Mouse (Mus musculus) Patski (cell line): ENCODE results near the gene Cd5. TPM values are rescaled to one million over a fixed set of nuclear protein-coding genes. Genes with fewer than 3 reads are reported as not detected.

Experiments
- ATAC-seq: fragments of 100-300 bp; one replicate; pipeline ENCODE4 v1.8.0; 2021
- CTCF ChIA-PET: fragments of 350-600 bp; sonication (Branson Sonifier 250); formaldehyde crosslinking; loops from one replicate; lab custom pipeline; 2022; ENCODE audit warnings: inconsistent platforms; lab: Charles Lee
- POLR2A ChIA-PET: fragments of 350-600 bp; sonication (Branson Sonifier 250); formaldehyde crosslinking; loops from one replicate; lab custom pipeline; 2022; ENCODE audit warnings: antibody characterized with exemption, inconsistent platforms; lab: Charles Lee
- DNase-seq: peaks from one replicate; pipeline ENCODE4 v3.0.0-alpha.2; 2011; ENCODE audit warnings: low read depth, low spot score
- H3K27me3 ChIP-seq: fragments of 371-371 bp; one replicate; pipeline ENCODE4 v1.5.1; 2021
- CTCF ChIP-seq: fragments of 100-300 bp; IDR thresholded peaks from one replicate; pipeline ENCODE4 v1.5.1; 2021
- in situ Hi-C: fragments of 300-500 bp; cut with MboI; formaldehyde crosslinking; loops from 3 replicates; pipeline ENCODE4 v1.11.1; 2018; ENCODE audit warnings: low pct_unique_long_range_greater_than_20kb, mixed read lengths
- polyA plus RNA-seq: library from polyadenylated mRNA; unstranded; gene quantifications from one replicate; pipeline ENCODE4 v1.2.3, GENCODE M21; 2021

The Cd5 gene
- polyA plus RNA-seq, 1 experiment from 2014 or later = not detected

DNA sequence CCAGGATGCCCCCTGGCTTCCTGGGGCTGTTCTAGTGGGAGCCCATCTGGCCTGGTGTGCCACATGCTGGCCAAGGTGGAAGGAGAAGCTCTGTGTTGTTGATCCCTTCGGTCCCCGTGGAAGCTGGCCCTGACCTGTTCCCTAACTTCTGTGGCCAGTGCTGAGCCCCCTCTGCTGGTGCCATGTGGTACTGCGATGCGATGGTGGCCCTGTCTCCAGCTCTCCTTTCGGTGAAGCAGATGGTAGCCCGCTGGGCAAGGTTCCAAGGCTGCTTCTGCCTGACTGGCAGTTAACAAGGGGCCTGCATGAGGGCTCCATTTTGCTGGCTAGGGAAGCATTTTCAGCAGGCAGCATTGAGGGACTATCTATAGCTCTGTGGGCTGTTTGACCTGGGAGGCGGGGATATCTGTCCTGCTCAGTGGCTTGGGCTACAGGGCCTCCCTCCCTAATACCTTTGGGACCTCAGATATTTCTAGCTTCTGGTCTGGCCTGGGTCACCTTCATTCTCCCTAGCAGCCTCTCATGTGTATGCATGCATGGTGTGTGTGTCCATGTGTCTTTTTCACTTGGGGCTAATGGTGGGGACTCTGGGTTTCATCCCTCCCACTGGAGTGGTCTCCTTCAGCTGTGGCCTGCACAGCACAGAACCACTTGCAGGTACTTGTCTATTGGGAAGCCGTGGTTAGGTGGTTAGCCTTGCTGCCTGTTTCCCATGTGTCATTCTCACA is 29.3 kb downstream of the Cd5 start:
- TF ChIP-seq CTCF = no peak
- DNase-seq (peak; percentile 83), ATAC-seq (peak; percentile 75)
- in situ Hi-C loops = loop anchor here (10.0 kb wide), 1 partner anchor 135 kb away; no protein-coding TSS in a partner anchor
- ChIA-PET CTCF (interaction anchor here (0.7 to 9.5 kb wide), 30 partner anchors 9 to 270 kb away, joined by 3 to 229 read pairs (median 4); partner anchors contain the start of genes Pga5, Prpf19, Slc15a3 and Tmem109), POLR2A (interaction anchor here (0.9 to 3.2 kb wide), 7 partner anchors 12 to 167 kb away, joined by 3 to 12 read pairs (median 4); partner anchors contain the start of genes Pga5 and Vps37c)
- no peaks in the 10 kb centered on the region for H3K27me3 ChIP-seq

GRCm38 (mm10) chr19:10708900-10709299 is 29.9 kb downstream of the Cd5 start:
- CTCF ChIA-PET = interaction anchor here (0.7 to 9.5 kb wide), 19 partner anchors 9 to 270 kb away, joined by 3 to 229 read pairs (median 6); partner anchors contain the start of genes Pga5 and Vps37c
- ATAC-seq = no peak
- in situ Hi-C loops = no loop called here

DNA sequence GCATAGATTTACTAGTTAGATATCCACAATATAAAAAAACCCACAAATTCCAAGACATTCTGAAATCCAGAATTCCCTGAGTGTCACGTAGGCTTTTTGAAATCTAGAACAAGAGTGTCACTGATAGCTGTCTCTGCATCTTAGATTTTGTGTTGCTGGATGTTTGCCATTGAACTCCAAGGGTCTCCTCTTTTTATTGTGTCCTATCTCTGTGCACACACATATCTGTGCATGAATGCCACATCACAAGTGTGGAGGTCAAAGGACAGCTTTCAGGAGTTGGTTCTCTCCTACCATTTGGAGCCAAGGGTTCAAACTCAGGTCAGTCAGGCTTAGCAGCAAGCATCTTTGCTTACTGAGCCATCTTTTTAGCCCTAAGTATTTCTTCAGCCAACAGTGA is 30.9 kb downstream of the Cd5 start:
- in situ Hi-C loops = no loop called here
- no peak for DNase-seq
- no peak for ATAC-seq
- no peaks in the 10 kb centered on the region for H3K27me3 ChIP-seq
- no peak for TF ChIP-seq CTCF
- POLR2A ChIA-PET = interaction anchor here (1.2 to 3.2 kb wide), 3 partner anchors 17 to 168 kb away, joined by 4 to 12 read pairs (median 6); partner anchors contain the start of gene Pga5
- CTCF ChIA-PET = interaction anchor here (0.8 to 9.5 kb wide), 6 partner anchors 12 to 116 kb away, joined by 3 to 229 read pairs (median 10); partner anchors contain the start of genes Pga5 and Vps37c

More at GRCm38 (mm10) chr19:10708900-10709299, 29.9 kb downstream of the Cd5 start:
- no peak for TF ChIP-seq CTCF
- POLR2A ChIA-PET = interaction anchor here (0.9 to 3.2 kb wide), 6 partner anchors 11 to 167 kb away, joined by 3 to 12 read pairs (median 4); partner anchors contain the start of gene Pga5
- no peak for DNase-seq
- H3K27me3 ChIP-seq = no peaks in the 10 kb centered on the region

GRCm38 (mm10) chr19:10707087-10707875 is 31.5 kb downstream of the Cd5 start:
- ATAC-seq (no peak), DNase-seq (no peak)
- TF ChIP-seq CTCF = no peak
- in situ Hi-C loops = no loop called here
- CTCF ChIA-PET = interaction anchor here (0.8 to 9.5 kb wide), 4 partner anchors 11 to 40 kb away, joined by 3 to 229 read pairs (median 21); partner anchors contain the start of genes Pga5 and Vps37c
- POLR2A ChIA-PET = interaction anchor here (1.2 to 3.2 kb wide), 3 partner anchors 16 to 29 kb away, joined by 4 to 12 read pairs (median 6); partner anchors contain the start of gene Pga5
- H3K27me3 ChIP-seq = no peaks in the 10 kb centered on the region

GRCm38 (mm10) chr19:10703470-10703869 is 35.3 kb downstream of the Cd5 start:
- TF ChIP-seq CTCF = no peak
- in situ Hi-C loops = no loop called here
- ATAC-seq (no peak), DNase-seq (no peak)
- ChIA-PET CTCF (interaction anchor here (1.1 to 1.3 kb wide), 2 partner anchors 24 to 101 kb away, joined by 3 read pairs; no protein-coding TSS in a partner anchor), POLR2A (no interaction called here)
- no peaks in the 10 kb centered on the region for H3K27me3 ChIP-seq

- H3K27me3 ChIP-seq = no peaks in the 10 kb centered on the region
- ATAC-seq (no peak), DNase-seq (no peak)
- ChIA-PET CTCF (interaction anchor here (1.1 kb wide), 1 partner anchor 100 kb away, joined by 3 read pairs; no protein-coding TSS in a partner anchor), POLR2A (no interaction called here)
- in situ Hi-C loops = no loop called here
- no peak for TF ChIP-seq CTCF
These were observed 36.7 kb downstream of the Cd5 start for GRCm38 (mm10) chr19:10702125-10702524.

- DNase-seq (no peak), ATAC-seq (peak; percentile 23)
- POLR2A ChIA-PET = interaction anchor here (2.1 kb wide), 1 partner anchor 9 kb away, joined by 5 read pairs; no protein-coding TSS in a partner anchor
- in situ Hi-C loops = no loop called here
- CTCF ChIA-PET = interaction anchor here (1.8 kb wide), 1 partner anchor 8 kb away, joined by 7 read pairs; no protein-coding TSS in a partner anchor
- no peak for TF ChIP-seq CTCF
- H3K27me3 ChIP-seq = no peaks in the 10 kb centered on the region
These were observed 37.6 kb downstream of the Cd5 start for GRCm38 (mm10) chr19:10701013-10701726.

- no peak for TF ChIP-seq CTCF
- in situ Hi-C loops = no loop called here
- DNase-seq = no peak
- POLR2A ChIA-PET = interaction anchor here (1.0 to 2.1 kb wide), 2 partner anchors 8 to 16 kb away, joined by 3 to 5 read pairs; no protein-coding TSS in a partner anchor
- no peak for ATAC-seq
- H3K27me3 ChIP-seq = no peaks in the 10 kb centered on the region
- CTCF ChIA-PET = interaction anchor here (1.8 kb wide), 1 partner anchor 9 kb away, joined by 7 read pairs; no protein-coding TSS in a partner anchor
These were observed 39.0 kb downstream of the Cd5 start for GRCm38 (mm10) chr19:10699851-10700250.
